16 mouse cellular contexts compared by ENCODE assay signal in genomic region chr16:41090092-41090491, GRCm38 (mm10).
"Had no signal": no experiment of that assay in that cellular context is flagged by ENCODE, and none has a peak within 500 bp of the region (broad histone marks: within the 10 kb centered on the region; RNA-seq: fewer than 3 reads in every experiment).

No protein-coding gene starts in this region.

- H3K4me1 ChIP-seq: limb, embryonic 12.5 days; liver, embryonic 13.5 days; lung, embryonic 15.5 days; megakaryocyte, embryonic 14.5 days; midbrain, embryonic 12.5 days; stomach, embryonic 15.5 days had no signal

- H3K36me3 ChIP-seq: limb, embryonic 12.5 days; liver, embryonic 13.5 days; lung, embryonic 15.5 days; midbrain, embryonic 12.5 days; stomach, embryonic 15.5 days had no signal

- ATAC-seq: liver, postnatal 0 days had no signal

- H3K4me2 ChIP-seq: limb, embryonic 12.5 days; liver, embryonic 13.5 days; lung, embryonic 15.5 days; midbrain, embryonic 12.5 days; stomach, embryonic 15.5 days had no signal

- H3K27ac ChIP-seq: limb, embryonic 12.5 days; liver, embryonic 13.5 days; lung, embryonic 15.5 days; macrophage; midbrain, embryonic 12.5 days; stomach, embryonic 15.5 days had no signal

- DNase-seq: kidney, adult 11 months; kidney, adult 9 months; kidney, postnatal 10 days; kidney, postnatal 4 days; liver; liver, embryonic 13.5 days; liver, postnatal 0 days; lung, postnatal 14 days; right cerebral cortex, postnatal 14 days; thymus, postnatal 36 days had no signal

- H3K4me3 ChIP-seq: limb, embryonic 12.5 days; liver, embryonic 13.5 days; lung, embryonic 15.5 days; megakaryocyte, embryonic 14.5 days; midbrain, embryonic 12.5 days; stomach, embryonic 15.5 days had no signal

- H3K9ac ChIP-seq: limb, embryonic 12.5 days; liver, embryonic 13.5 days; liver, postnatal 0 days; lung, embryonic 15.5 days; midbrain, embryonic 12.5 days; stomach, embryonic 15.5 days had no signal

- H3K9me3 ChIP-seq: limb, embryonic 12.5 days; liver, embryonic 13.5 days; lung, embryonic 15.5 days; megakaryocyte, embryonic 14.5 days; midbrain, embryonic 12.5 days; stomach, embryonic 15.5 days had no signal

- H3K27me3 ChIP-seq: limb, embryonic 12.5 days; liver, embryonic 13.5 days; lung, embryonic 15.5 days; megakaryocyte, embryonic 14.5 days; midbrain, embryonic 12.5 days; stomach, embryonic 15.5 days had no signal
